Mouse (Mus musculus): ENCODE measurements around the gene Kcnk4.

Kcnk4 gene

GRCm38 (mm10) chr19:6877965-6878364 is 56.4 kb downstream of the Kcnk4 start:
- DNase-seq (ENCODE audit: low read depth): no peak

- DNase-seq (ENCODE audit: low read depth): no peak
These were observed 57.5 kb downstream of the Kcnk4 start for GRCm38 (mm10) chr19:6876799-6877198.

GRCm38 (mm10) chr19:6875834-6876233 is 58.5 kb downstream of the Kcnk4 start:
- no peak for DNase-seq (ENCODE audit: low read depth)

- DNase-seq (ENCODE audit: low read depth): no peak
These were observed 60.1 kb downstream of the Kcnk4 start for GRCm38 (mm10) chr19:6874257-6874656.

Measured in induced T-regulatory cell, adult 2 months (primary cell).